Mouse (Mus musculus): ENCODE results near the gene Eif4g3.
A peak's percentile ranks its signal among the peaks of the same experiment; 100 is the strongest.

Eif4g3 gene

GRCm38 (mm10) chr4:138061161-138061560 lies 68.3 kb downstream of the Eif4g3 start:
- no peak for DNase-seq (ENCODE audit: low read depth, low spot score)

- no peak for DNase-seq (ENCODE audit: low read depth, low spot score)
Measured at GRCm38 (mm10) chr4:138063372-138064265, 70.8 kb downstream of the Eif4g3 start.

GRCm38 (mm10) chr4:138064882-138065592 lies 72.2 kb downstream of the Eif4g3 start:
- DNase-seq (ENCODE audit: low read depth, low spot score): no peak

- no peak for DNase-seq (ENCODE audit: low read depth, low spot score)
Measured at GRCm38 (mm10) chr4:138065593-138066169, 72.9 kb downstream of the Eif4g3 start.

GRCm38 (mm10) chr4:138066421-138066820 lies 73.6 kb downstream of the Eif4g3 start:
- no peak for DNase-seq (ENCODE audit: low read depth, low spot score)

GRCm38 (mm10) chr4:138067858-138068257 lies 75.0 kb downstream of the Eif4g3 start:
- DNase-seq (ENCODE audit: low read depth, low spot score): no peak

GRCm38 (mm10) chr4:138068598-138068997 lies 75.8 kb downstream of the Eif4g3 start:
- DNase-seq (ENCODE audit: low read depth, low spot score): peak; percentile 46

GRCm38 (mm10) chr4:138069371-138069770 lies 76.5 kb downstream of the Eif4g3 start:
- DNase-seq (ENCODE audit: low read depth, low spot score): no peak

GRCm38 (mm10) chr4:138071497-138071896 lies 78.7 kb downstream of the Eif4g3 start:
- DNase-seq (ENCODE audit: low read depth, low spot score): no peak

- no peak for DNase-seq (ENCODE audit: low read depth, low spot score)
Measured at GRCm38 (mm10) chr4:138073086-138073485, 80.3 kb downstream of the Eif4g3 start.

- DNase-seq (ENCODE audit: low read depth, low spot score): no peak
Measured at GRCm38 (mm10) chr4:138073531-138073930, 80.7 kb downstream of the Eif4g3 start.

- peak; percentile 12 for DNase-seq (ENCODE audit: low read depth, low spot score)
Measured at GRCm38 (mm10) chr4:138074896-138075584, 82.2 kb downstream of the Eif4g3 start.

- peak; percentile 88 for DNase-seq (ENCODE audit: low read depth, low spot score)
Measured at GRCm38 (mm10) chr4:138077663-138078295, 85.0 kb downstream of the Eif4g3 start.

GRCm38 (mm10) chr4:138079234-138079633 lies 86.4 kb downstream of the Eif4g3 start:
- DNase-seq (ENCODE audit: low read depth, low spot score): no peak

- DNase-seq (ENCODE audit: low read depth, low spot score): no peak
Measured at GRCm38 (mm10) chr4:138082466-138082865, 89.6 kb downstream of the Eif4g3 start.

- DNase-seq (ENCODE audit: low read depth, low spot score): no peak
Measured at GRCm38 (mm10) chr4:138084103-138084502, 91.3 kb downstream of the Eif4g3 start.

- DNase-seq (ENCODE audit: low read depth, low spot score): no peak
Measured at GRCm38 (mm10) chr4:138084851-138085573, 92.2 kb downstream of the Eif4g3 start.

- DNase-seq (ENCODE audit: low read depth, low spot score): no peak
Measured at GRCm38 (mm10) chr4:138086949-138087348, 94.1 kb downstream of the Eif4g3 start.

GRCm38 (mm10) chr4:138089512-138089911 lies 96.7 kb downstream of the Eif4g3 start:
- DNase-seq (ENCODE audit: low read depth, low spot score): no peak

- no peak for DNase-seq (ENCODE audit: low read depth, low spot score)
Measured at GRCm38 (mm10) chr4:138091562-138092194, 98.9 kb downstream of the Eif4g3 start.

All from 3T3-L1 (cell line).